Mouse (Mus musculus): ENCODE results near the gene Socs7.

- TF ChIP-seq POLR2A (IDR thresholded peaks at IDR 0.05; ENCODE audit: borderline replicate concordance, extremely low read depth, insufficient read depth, insufficient read length, poor library complexity, severe bottlenecking) (no peak), CTCF (IDR thresholded peaks at IDR 0.05; ENCODE audit: borderline replicate concordance, extremely low read depth, insufficient read depth, insufficient read length) (no peak)
Measured at GRCm38 (mm10) chr11:97398506-97398905, 36.2 kb downstream of the Socs7 start.
